Mouse (Mus musculus) heart, adult 2 months (tissue): Measurements from ENCODE around the gene Ror2. TPM values are rescaled to one million over a fixed set of nuclear protein-coding genes. Genes with fewer than 3 reads are reported as not detected.

Experiments
- DNase-seq, 2 experiments: peaks; one replicate each; pipeline ENCODE4 v3.0.0; 2021
- H3K27ac ChIP-seq: fragments of 200-600 bp; 2 replicates; pipeline ENCODE4 v1.8.1; 2022
- H3K27me3 ChIP-seq: fragments of 200-500 bp; 2 replicates; pipeline ENCODE4 v1.6.1; 2012; ENCODE audit warnings: mild to moderate bottlenecking, low read length, inconsistent platforms, mixed read lengths; ENCODE audit not compliant: control insufficient read depth, insufficient read depth
- H3K36me3 ChIP-seq: fragments of 200-500 bp; 2 replicates; pipeline ENCODE4 v1.6.1; 2012; ENCODE audit warnings: low read length, inconsistent platforms; ENCODE audit not compliant: control insufficient read depth, insufficient read depth
- H3K4me1 ChIP-seq: fragments of 200-500 bp; 2 replicates; pipeline ENCODE4 v1.6.1; 2011; ENCODE audit warnings: low read length; ENCODE audit not compliant: control insufficient read depth, insufficient read depth
- H3K4me3 ChIP-seq: fragments of 200-600 bp; 2 replicates; pipeline ENCODE4 v1.8.1; 2022
- H3K79me2 ChIP-seq: fragments of 200-500 bp; replicated peaks from 2 replicates; pipeline ENCODE4 v1.6.1; 2012; ENCODE audit warnings: mild to moderate bottlenecking, inconsistent platforms, low read length, moderate library complexity, mixed read lengths; ENCODE audit not compliant: control insufficient read depth, insufficient read depth
- H3K9ac ChIP-seq: fragments of 200-500 bp; 2 replicates; pipeline ENCODE4 v1.6.1; 2012; ENCODE audit warnings: low read depth, mild to moderate bottlenecking, control low read depth, inconsistent platforms, low read length, mixed read lengths
- CTCF ChIP-seq: fragments of 200-600 bp; IDR thresholded peaks from 2 replicates; pipeline ENCODE4 v1.8.1; 2022; ENCODE audit warnings: antibody characterized with exemption, mild to moderate bottlenecking, moderate library complexity
- EP300 ChIP-seq: fragments of 200-500 bp; IDR thresholded peaks from 2 replicates; pipeline ENCODE4 v1.6.1; 2011; ENCODE audit warnings: low read depth, low read length, control low read depth; ENCODE audit not compliant: insufficient read depth
- POLR2A ChIP-seq: fragments of 200-500 bp; IDR thresholded peaks from 2 replicates; pipeline ENCODE4 v1.6.1; 2011; ENCODE audit warnings: mild to moderate bottlenecking, low read depth, low read length, control low read depth; ENCODE audit not compliant: insufficient read depth
- WGBS: fragments of 180-500 bp; shearing (Covaris S2); methylation state at CpG from one replicate; pipeline ENCODE4 v1.1.7; 2018; 5-methylcytosine and 5-hydroxymethylcytosine counted together
- intact Hi-C: fragments of 180-260 bp; cut with DNase I; formaldehyde crosslinking; loops from one replicate; pipeline ENCODE4 v1.15.1; 2025
- polyA plus RNA-seq: library from polyadenylated mRNA; depleted of rRNA; stranded (reverse); fragments of >200 nt; gene quantifications from 2 replicates; pipeline ENCODE4 v1.2.3, GENCODE M21; 2012
- total RNA-seq, 2 experiments: library from RNA; stranded (reverse); gene quantifications; 2 replicates each; pipeline ENCODE4 v1.2.3; 2021

Ror2 gene
- total and polyA plus RNA-seq, 3 experiments, result 1.1 to 1.9 (median 1.5) TPM

DNA sequence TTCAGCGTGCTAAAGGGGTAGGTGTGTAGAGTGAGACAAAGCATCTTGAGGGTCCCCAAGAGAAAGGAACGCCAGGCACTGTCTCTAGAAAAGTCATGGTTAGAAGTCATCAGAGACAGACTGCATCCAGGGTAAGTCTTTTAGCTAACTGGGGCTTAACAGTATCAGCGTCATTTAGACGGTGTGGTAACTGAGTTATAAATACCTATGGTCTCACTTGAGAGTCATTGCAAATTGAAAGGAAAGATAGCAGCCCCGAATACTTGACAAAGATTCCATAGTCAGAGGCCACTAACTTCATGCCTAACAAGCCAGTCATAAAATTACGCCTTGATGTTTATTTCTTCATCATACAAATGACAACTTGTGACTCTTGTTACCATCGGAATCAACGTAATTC, 191.3 kb downstream of the Ror2 start:
- Histone ChIP-seq H3K4me1 (no peaks in the 10 kb centered on the region), H3K4me3 (no peak overlapping the region), H3K79me2 (no peaks in the 10 kb centered on the region), H3K9ac (no peak overlapping the region), H3K36me3 (no peaks in the 10 kb centered on the region), H3K27ac (peak overlapping the region; percentile 41; the same call in 1 of the 2 replicates), H3K27me3 (no peaks in the 10 kb centered on the region)
- DNase-seq, result no peak
- TF ChIP-seq POLR2A, result no peak
- TF ChIP-seq CTCF, result no peak
- TF ChIP-seq EP300, result no peak
- intact Hi-C loops, result loop anchor here (5.0 kb wide), 2 partner anchors 97 to 112 kb away; partner anchors contain the start of gene Nfil3
- 66% methylated on average over 8 of the region's 8 CpGs for WGBS

DNA sequence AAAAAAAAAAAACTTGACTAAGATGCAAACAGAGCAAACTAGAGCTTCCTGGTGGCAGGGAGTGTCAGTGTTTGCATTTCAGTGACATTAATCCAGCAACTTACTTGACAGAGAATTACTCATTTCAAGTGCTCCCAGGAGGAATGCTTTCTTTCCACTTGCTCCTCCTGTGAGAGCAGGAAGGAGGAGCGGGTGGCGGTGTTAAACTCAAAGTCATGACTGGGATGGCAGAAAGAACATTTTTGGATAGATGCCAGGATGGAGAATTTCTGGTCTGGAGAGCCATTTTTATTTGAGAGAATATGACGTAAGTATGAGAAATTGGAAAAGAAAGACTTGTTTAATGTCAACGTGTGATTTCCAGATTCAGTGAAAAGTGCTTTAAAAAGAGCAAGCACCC, 192.5 kb downstream of the Ror2 start:
- 67% methylated on average over 4 of the region's 4 CpGs for WGBS
- intact Hi-C loops, result no loop called here
- H3K4me3 ChIP-seq, result no peak overlapping the region
- no peaks in the 10 kb centered on the region for H3K27me3 ChIP-seq
- no peak overlapping the region for H3K9ac ChIP-seq
- no peaks in the 10 kb centered on the region for H3K79me2 ChIP-seq
- DNase-seq, result no peak
- H3K36me3 ChIP-seq, result no peaks in the 10 kb centered on the region
- TF ChIP-seq CTCF (no peak), POLR2A (no peak), EP300 (no peak)
- no peak overlapping the region for H3K27ac ChIP-seq
- H3K4me1 ChIP-seq, result no peaks in the 10 kb centered on the region

DNA sequence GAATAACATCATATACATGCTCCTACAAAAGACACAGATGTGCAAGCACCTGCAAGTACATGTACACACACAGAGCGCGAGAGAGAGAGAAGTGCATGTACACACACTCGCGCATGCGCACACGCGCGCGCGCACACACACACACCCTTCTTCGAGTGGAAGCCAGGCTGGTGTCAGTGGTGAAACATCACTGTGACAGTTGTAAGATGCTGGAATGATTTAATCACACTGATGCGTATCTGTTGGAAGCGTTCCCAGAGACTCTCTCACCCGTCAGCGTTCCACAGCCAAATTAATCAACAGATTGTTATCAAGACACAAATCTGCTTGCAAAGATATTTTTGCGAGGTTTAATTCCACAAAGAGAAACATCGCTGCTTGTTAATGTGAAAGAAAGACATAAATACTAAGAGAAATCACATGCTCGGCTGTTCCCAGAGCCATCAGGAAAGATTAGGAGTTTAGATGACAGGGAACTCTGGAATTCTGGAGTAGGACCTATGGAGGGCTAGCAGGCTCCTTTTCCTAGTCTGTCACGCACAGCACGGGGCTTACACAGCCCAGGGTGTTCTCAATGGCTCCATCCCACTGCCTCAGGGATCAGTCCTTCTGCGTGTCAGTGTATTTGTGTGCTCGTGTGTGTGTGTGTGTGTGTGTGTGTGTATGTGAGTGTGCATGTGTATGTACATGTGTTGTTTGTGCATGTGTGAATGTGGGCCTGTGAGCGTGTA, 199.2 kb downstream of the Ror2 start:
- intact Hi-C loops, result no loop called here
- Histone ChIP-seq H3K27ac (no peak overlapping the region), H3K4me3 (no peak overlapping the region), H3K9ac (no peak overlapping the region), H3K27me3 (no peaks in the 10 kb centered on the region), H3K4me1 (no peaks in the 10 kb centered on the region), H3K36me3 (no peaks in the 10 kb centered on the region), H3K79me2 (no peaks in the 10 kb centered on the region)
- DNase-seq, result no peak
- WGBS, result 81% methylated on average over 23 of the region's 23 CpGs
- TF ChIP-seq POLR2A (no peak), CTCF (no peak), EP300 (no peak)

DNA sequence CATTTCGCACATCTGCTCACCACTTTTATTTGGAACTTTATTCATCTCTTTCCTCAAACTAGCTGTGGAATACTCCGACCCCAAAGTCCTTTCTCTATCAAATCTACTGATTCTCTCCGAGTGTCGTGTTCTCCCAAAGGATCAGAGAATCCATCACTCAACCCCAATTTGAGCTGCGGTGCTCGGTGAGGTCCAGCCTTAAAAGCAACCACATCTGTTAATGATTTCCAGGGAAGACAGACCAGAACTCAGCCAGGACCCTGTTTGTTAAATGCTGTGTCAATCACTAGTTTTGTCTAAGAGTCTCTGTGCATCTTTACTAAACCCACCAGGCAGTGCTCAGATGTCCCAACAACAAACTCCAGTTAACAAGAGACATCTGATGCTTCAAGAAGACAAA, 204.1 kb downstream of the Ror2 start:
- Histone ChIP-seq H3K27me3 (no peaks in the 10 kb centered on the region), H3K79me2 (no peaks in the 10 kb centered on the region), H3K4me3 (no peak overlapping the region), H3K27ac (no peak overlapping the region), H3K9ac (no peak overlapping the region), H3K4me1 (no peaks in the 10 kb centered on the region), H3K36me3 (no peaks in the 10 kb centered on the region)
- TF ChIP-seq CTCF (no peak), EP300 (no peak), POLR2A (no peak)
- intact Hi-C loops, result no loop called here
- no peak for DNase-seq
- WGBS, result 79% methylated on average over 6 of the region's 6 CpGs

DNA sequence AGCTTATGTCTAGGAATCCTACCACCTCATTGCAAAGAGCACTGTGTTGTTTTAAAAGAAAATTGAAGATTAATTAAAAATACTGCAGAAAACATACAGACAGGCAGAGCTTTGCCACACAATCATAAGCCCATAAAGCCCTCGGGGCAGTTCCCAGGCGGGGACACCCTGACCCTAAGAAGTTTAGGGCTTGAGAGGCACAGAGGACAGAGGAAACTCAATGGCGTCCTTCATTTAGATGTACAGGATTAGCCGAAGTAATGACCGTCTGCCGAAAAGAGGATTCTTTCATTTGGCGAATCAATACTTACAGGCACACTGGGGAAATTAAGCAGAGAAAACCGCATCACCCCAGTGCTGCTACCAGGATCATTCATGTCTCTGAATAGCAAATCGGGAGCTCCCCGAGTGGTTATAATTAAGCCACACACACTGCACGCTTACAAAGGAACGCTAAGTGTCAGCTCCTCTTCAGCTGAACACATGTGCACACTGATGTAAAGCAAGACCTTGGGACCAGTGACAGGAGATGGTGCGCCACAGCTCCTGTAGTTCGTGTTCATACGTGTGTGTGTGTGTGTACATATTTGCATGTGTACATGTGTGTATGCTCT, 208.1 kb downstream of the Ror2 start:
- no peaks in the 10 kb centered on the region for H3K27me3 ChIP-seq
- H3K4me3 ChIP-seq, result no peak overlapping the region
- intact Hi-C loops, result no loop called here
- WGBS, result 89% methylated on average over 15 of the region's 15 CpGs
- H3K4me1 ChIP-seq, result no peaks in the 10 kb centered on the region
- no peaks in the 10 kb centered on the region for H3K79me2 ChIP-seq
- no peak for TF ChIP-seq CTCF
- no peak for TF ChIP-seq POLR2A
- TF ChIP-seq EP300, result no peak
- no peak overlapping the region for H3K27ac ChIP-seq
- H3K9ac ChIP-seq, result no peak overlapping the region
- no peak for DNase-seq
- no peaks in the 10 kb centered on the region for H3K36me3 ChIP-seq

DNA sequence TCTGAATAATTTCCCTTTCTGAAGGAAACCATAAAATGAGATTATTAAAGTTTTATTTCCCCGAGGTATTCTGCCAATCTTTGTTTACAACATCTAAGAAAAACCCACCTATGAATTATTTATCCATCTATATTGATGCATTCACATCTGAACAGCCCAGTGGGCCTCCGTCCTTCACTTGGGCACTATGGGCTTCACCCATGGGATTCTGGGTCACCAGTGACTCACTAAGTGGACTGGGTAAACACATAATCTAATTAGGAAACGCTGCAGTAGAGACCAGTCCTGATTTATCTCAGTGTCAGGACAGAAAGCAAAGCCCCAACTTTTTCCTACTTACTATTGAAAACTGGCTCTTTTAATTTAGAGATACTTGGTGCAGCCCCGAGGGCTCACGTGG, 210.9 kb downstream of the Ror2 start:
- no peak for DNase-seq
- Histone ChIP-seq H3K27me3 (no peaks in the 10 kb centered on the region), H3K27ac (no peak overlapping the region), H3K4me3 (no peak overlapping the region), H3K79me2 (no peaks in the 10 kb centered on the region), H3K4me1 (no peaks in the 10 kb centered on the region), H3K36me3 (no peaks in the 10 kb centered on the region), H3K9ac (no peak overlapping the region)
- WGBS, result 56% methylated on average over 5 of the region's 5 CpGs
- no peak for TF ChIP-seq POLR2A
- no peak for TF ChIP-seq EP300
- no peak for TF ChIP-seq CTCF
- intact Hi-C loops, result no loop called here
